Mouse (Mus musculus) lung, postnatal 0 days (tissue): ENCODE measurements around the gene Lhpp. TPM values are rescaled to one million over a fixed set of nuclear protein-coding genes. Genes with fewer than 3 reads are reported as not detected.
A peak's percentile ranks its signal among the peaks of the same experiment; 100 is the strongest.

Source experiments
- ATAC-seq: fragments of 200-750 bp; cut with Nextera tagmentation; 2 replicates; pipeline ENCODE4 v1.8.0; 2017; ENCODE audit warnings: moderate library complexity
- DNase-seq: peaks from one replicate; pipeline ENCODE4 v3.0.0-alpha.2; 2016; ENCODE audit warnings: low spot score
- H3K27ac ChIP-seq: fragments of 300-500 bp; sonication (generic); 2 replicates; pipeline ENCODE4 v1.5.1; 2014; ENCODE audit warnings: antibody characterized with exemption, mild to moderate bottlenecking, low read length, mixed read lengths
- H3K27me3 ChIP-seq: fragments of 300-500 bp; sonication (generic); replicated peaks from 2 replicates; pipeline ENCODE4 v1.6.1; 2014; ENCODE audit warnings: low read length, mixed read lengths; ENCODE audit not compliant: insufficient read depth
- H3K36me3 ChIP-seq: fragments of 300-500 bp; sonication (generic); 2 replicates; pipeline ENCODE4 v1.6.1; 2014; ENCODE audit warnings: low read length, mixed read lengths; ENCODE audit not compliant: insufficient read depth
- H3K4me1 ChIP-seq: fragments of 300-500 bp; sonication (generic); 2 replicates; pipeline ENCODE4 v1.6.1; 2014; ENCODE audit warnings: antibody characterized with exemption, low read depth, low read length, mixed read lengths; ENCODE audit not compliant: insufficient read depth
- H3K4me2 ChIP-seq: fragments of 300-500 bp; sonication (generic); replicated peaks from 2 replicates; pipeline ENCODE4 v1.6.1; 2014; ENCODE audit warnings: low read depth, mild to moderate bottlenecking, low read length, moderate library complexity, mixed read lengths
- H3K4me3 ChIP-seq: fragments of 300-500 bp; sonication (generic); 2 replicates; pipeline ENCODE4 v1.5.1; 2014; ENCODE audit warnings: low read depth, low read length
- H3K9ac ChIP-seq: fragments of 300-500 bp; sonication (generic); replicated peaks from 2 replicates; pipeline ENCODE4 v1.6.1; 2014; ENCODE audit warnings: low read depth, mild to moderate bottlenecking
- H3K9me3 ChIP-seq: fragments of 300-500 bp; sonication (generic); 2 replicates; pipeline ENCODE4 v1.6.1; 2016; ENCODE audit warnings: low read length, mixed read lengths
- CTCF ChIP-seq: IDR thresholded peaks from 2 replicates; pipeline ENCODE4 v1.5.1; 2016; ENCODE audit warnings: antibody characterized with exemption, mild to moderate bottlenecking
- EP300 ChIP-seq: IDR thresholded peaks from 2 replicates; pipeline ENCODE4 v1.6.1; 2016; ENCODE audit warnings: antibody characterized with exemption, mild to moderate bottlenecking, control low read depth
- WGBS: fragments of 180-500 bp; shearing (Covaris S2); extraction: QIAGEN DNeasy Blood & Tissue Kit; methylation state at CpG from one replicate; pipeline ENCODE4 v1.1.7; 2014; 5-methylcytosine and 5-hydroxymethylcytosine counted together
- polyA plus RNA-seq: library from polyadenylated mRNA; unstranded; fragments of >200 nt; fragmentation: Nextera tagmentation; extraction: Ambion mirVana; gene quantifications from 2 replicates; pipeline ENCODE4 v1.2.1, GENCODE M21; 2015

Lhpp gene
- polyA plus RNA-seq, 1 experiment from 2014 or later = 5.9 TPM

- Histone ChIP-seq H3K27me3 (no peaks in the 10 kb centered on the region), H3K27ac (peak overlapping the region; percentile 71), H3K36me3 (0 out of 2 replicates have a peak, but pooled peaks cover 3% of the 10 kb centered on the region), H3K4me1 (peaks cover 30% of the 10 kb centered on the region), H3K9ac (no peak overlapping the region), H3K4me2 (peak overlapping the region; percentile 25; the same call in 1 of the 2 replicates), H3K9me3 (no peaks in the 10 kb centered on the region), H3K4me3 (no peak overlapping the region)
- TF ChIP-seq EP300 (no peak), CTCF (no peak)
- WGBS = 48% methylated on average over 9 of the region's 9 CpGs
- peak; percentile 39 for ATAC-seq
- no peak for DNase-seq
Observed at GRCm38 (mm10) chr7:132711579-132711978, 101.1 kb downstream of the Lhpp start.

GRCm38 (mm10) chr7:132712044-132712708, 101.7 kb downstream of the Lhpp start:
- Histone ChIP-seq H3K36me3 (0 out of 2 replicates have a peak, but pooled peaks cover 3% of the 10 kb centered on the region), H3K27ac (peak overlapping the region; percentile 71), H3K4me3 (no peak overlapping the region), H3K9me3 (no peaks in the 10 kb centered on the region), H3K4me2 (peak overlapping the region; percentile 25; the same call in 1 of the 2 replicates), H3K4me1 (peaks cover 30% of the 10 kb centered on the region), H3K27me3 (no peaks in the 10 kb centered on the region), H3K9ac (no peak overlapping the region)
- 24% methylated on average over 16 of the region's 16 CpGs for WGBS
- DNase-seq = peak; percentile 84
- peak; percentile 84 for ATAC-seq
- TF ChIP-seq EP300 (peak; percentile 55), CTCF (no peak)

DNA sequence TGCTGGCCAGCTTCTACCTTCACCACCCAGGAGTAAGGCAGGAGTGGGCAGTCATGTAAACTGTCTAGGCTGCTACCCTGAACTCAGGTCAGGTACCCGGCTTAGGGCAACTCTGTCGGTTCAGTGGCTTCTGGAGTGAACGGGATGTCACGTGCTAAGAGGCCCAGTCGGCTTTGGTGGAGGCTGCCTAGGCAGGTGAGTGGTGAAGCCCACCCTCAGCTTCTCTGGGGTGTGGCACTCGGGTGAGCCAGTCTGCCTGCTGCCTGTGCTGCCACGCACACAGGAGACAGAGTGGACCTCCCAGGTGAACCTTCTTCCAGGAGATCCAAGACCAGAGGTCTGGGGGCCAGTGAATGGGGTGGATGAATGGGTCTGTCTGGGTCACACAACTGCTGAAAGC, 102.5 kb downstream of the Lhpp start:
- H3K36me3 ChIP-seq = 0 out of 2 replicates have a peak, but pooled peaks cover 3% of the 10 kb centered on the region
- H3K4me1 ChIP-seq = peaks cover 33% of the 10 kb centered on the region
- H3K27me3 ChIP-seq = no peaks in the 10 kb centered on the region
- peak overlapping the region; percentile 82 for H3K27ac ChIP-seq
- TF ChIP-seq EP300 (no peak), CTCF (no peak)
- no peaks in the 10 kb centered on the region for H3K9me3 ChIP-seq
- no peak overlapping the region for H3K4me3 ChIP-seq
- no peak overlapping the region for H3K9ac ChIP-seq
- H3K4me2 ChIP-seq = no peak overlapping the region
- no peak for ATAC-seq
- WGBS = 53% methylated on average over 7 of the region's 7 CpGs
- DNase-seq = no peak

DNA sequence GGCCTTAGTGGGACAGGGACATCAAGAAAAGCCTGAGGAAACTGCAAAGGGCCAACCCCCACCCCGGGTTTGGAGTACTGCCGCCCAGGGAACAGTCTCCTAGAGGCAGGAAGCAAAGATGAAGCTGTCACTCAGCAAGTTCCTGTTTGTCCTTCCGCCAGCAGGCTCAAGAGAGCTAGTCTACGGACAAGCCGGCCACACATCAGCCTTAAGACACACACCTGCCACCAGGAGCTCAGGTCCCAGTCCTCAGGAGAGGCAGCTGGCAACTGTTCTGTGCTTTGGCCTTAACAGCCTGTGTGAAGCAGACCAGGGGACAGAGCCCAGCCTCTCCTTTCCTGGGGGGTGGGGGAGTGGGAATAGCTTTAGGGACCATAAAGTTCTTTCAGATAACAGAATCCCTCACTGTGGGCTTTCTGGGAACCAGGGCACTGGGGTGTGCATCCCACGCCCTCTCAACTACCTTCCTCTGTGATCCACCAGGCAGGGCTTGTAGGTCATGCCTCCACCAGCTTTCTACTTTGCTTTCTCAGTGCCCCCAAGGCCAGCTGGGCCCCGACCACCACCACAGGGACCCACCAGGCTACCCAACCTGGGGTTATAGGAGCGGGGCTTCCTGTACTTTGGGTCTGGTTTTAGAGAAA, 103.2 kb downstream of the Lhpp start:
- peak overlapping the region; percentile 82 for H3K27ac ChIP-seq
- peak; percentile 19 for TF ChIP-seq CTCF
- peak; percentile 41; the same call in 1 of the 2 replicates for TF ChIP-seq EP300
- H3K27me3 ChIP-seq = no peaks in the 10 kb centered on the region
- H3K9me3 ChIP-seq = no peaks in the 10 kb centered on the region
- 37% methylated on average over 8 of the region's 8 CpGs for WGBS
- ATAC-seq = peak; percentile 25
- 0 out of 2 replicates have a peak overlapping the region, but pooled peaks have one; percentile 16 for H3K9ac ChIP-seq
- peaks cover 33% of the 10 kb centered on the region for H3K4me1 ChIP-seq
- no peak overlapping the region for H3K4me3 ChIP-seq
- no peak overlapping the region for H3K4me2 ChIP-seq
- peak; percentile 68 for DNase-seq
- H3K36me3 ChIP-seq = 0 out of 2 replicates have a peak, but pooled peaks cover 3% of the 10 kb centered on the region

DNA sequence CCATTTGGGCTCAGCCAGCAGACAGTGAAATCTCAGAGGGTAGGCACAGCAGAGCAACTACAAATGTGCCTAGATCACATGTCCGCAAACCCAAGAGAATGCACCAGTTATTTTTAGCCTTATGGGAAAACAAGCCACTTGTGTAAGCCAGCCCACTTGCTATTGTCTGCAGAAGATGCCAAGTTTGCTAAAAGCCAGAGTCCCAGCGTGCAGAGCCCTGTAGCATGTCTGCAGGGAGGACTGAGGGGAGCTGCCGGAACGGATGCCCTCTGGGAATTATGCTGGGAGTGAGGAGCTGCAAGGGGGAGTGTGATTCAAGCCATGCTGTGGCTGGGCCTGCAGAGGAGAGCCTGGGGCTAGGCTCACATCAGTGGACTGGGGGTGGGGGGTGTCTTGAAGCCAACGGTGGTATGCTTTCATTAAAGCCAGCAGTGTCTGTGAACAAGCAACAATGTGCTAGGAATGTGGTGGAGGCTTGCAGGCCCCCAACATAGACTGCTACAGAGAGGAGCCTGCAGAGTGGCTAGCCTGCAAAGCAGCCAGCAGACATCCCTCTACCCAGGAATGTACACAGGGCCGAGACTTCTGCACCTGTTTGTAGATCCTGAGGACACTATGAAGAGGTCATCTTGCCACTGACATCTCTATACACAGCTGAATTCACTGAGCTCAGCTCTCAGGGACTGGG, 103.9 kb downstream of the Lhpp start:
- H3K36me3 ChIP-seq = 0 out of 2 replicates have a peak, but pooled peaks cover 3% of the 10 kb centered on the region
- peak; percentile 83 for DNase-seq
- H3K4me2 ChIP-seq = no peak overlapping the region
- H3K27ac ChIP-seq = peak overlapping the region; percentile 82
- H3K9ac ChIP-seq = no peak overlapping the region
- peaks cover 33% of the 10 kb centered on the region for H3K4me1 ChIP-seq
- no peaks in the 10 kb centered on the region for H3K27me3 ChIP-seq
- no peak overlapping the region for H3K4me3 ChIP-seq
- no peaks in the 10 kb centered on the region for H3K9me3 ChIP-seq
- TF ChIP-seq EP300 (0 out of 2 replicates have a peak, but pooled peaks have one; percentile 41), CTCF (no peak)
- WGBS = 20% methylated on average over 6 of the region's 6 CpGs
- peak; percentile 63 for ATAC-seq

DNA sequence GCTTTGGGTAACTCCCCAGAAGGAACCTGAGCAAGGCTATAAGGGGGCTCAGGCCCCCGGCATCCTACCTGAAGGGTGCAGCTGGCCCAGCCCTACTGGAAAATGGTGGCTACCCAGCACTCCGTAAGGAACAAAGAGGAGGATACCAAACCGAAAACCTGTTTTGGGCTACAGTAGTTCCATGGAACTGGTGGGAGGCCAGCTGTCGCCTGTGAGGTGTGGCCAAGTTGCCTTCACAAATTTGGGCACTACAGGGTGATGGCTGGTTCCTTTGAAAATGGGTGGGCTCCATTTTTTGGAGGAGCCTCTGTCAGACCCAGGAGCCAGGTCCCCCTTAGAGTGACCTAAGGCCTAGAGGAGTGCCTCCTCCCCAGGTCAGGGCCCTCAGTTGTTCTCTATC, 104.8 kb downstream of the Lhpp start:
- ATAC-seq (no peak), DNase-seq (no peak)
- 95% methylated on average over 4 of the region's 4 CpGs for WGBS
- no peak overlapping the region for H3K9ac ChIP-seq
- no peak overlapping the region for H3K27ac ChIP-seq
- H3K4me2 ChIP-seq = no peak overlapping the region
- TF ChIP-seq EP300 = no peak
- TF ChIP-seq CTCF = no peak
- no peak overlapping the region for H3K4me3 ChIP-seq
- no peaks in the 10 kb centered on the region for H3K9me3 ChIP-seq
- H3K27me3 ChIP-seq = no peaks in the 10 kb centered on the region
- peaks cover 33% of the 10 kb centered on the region for H3K4me1 ChIP-seq
- 0 out of 2 replicates have a peak, but pooled peaks cover 3% of the 10 kb centered on the region for H3K36me3 ChIP-seq
